Mouse (Mus musculus): ENCODE results near the gene Mcemp1. TPM values are rescaled to one million over a fixed set of nuclear protein-coding genes. Genes with fewer than 3 reads are reported as not detected.

Mcemp1 gene
- polyA plus RNA-seq, 1 experiment from 2014 or later = 0.22 TPM

GRCm38 (mm10) chr8:3648268-3648667, 17.3 kb upstream of the Mcemp1 start:
- 72% methylated on average over 2 of the region's 2 CpGs for WGBS
- no peak for ATAC-seq (replicated peaks)

GRCm38 (mm10) chr8:3648990-3649389, 16.6 kb upstream of the Mcemp1 start:
- no peak overlapping the region for H3K27ac ChIP-seq (replicated peaks)
- no peaks in the 10 kb centered on the region for H3K9me3 ChIP-seq
- no peaks in the 10 kb centered on the region for H3K36me3 ChIP-seq
- no peak overlapping the region for H3K4me3 ChIP-seq
- H3K4me2 ChIP-seq (replicated peaks) = no peak overlapping the region
- ATAC-seq (replicated peaks) = no peak
- WGBS = 43% methylated on average over 1 of the region's 1 CpGs
- no peak overlapping the region for H3K9ac ChIP-seq (replicated peaks)
- no peaks in the 10 kb centered on the region for H3K27me3 ChIP-seq
- H3K4me1 ChIP-seq = no peaks in the 10 kb centered on the region

More at GRCm38 (mm10) chr8:3648268-3648667, 17.3 kb upstream of the Mcemp1 start:
- H3K36me3 ChIP-seq = no peaks in the 10 kb centered on the region
- no peak overlapping the region for H3K9ac ChIP-seq (replicated peaks)
- H3K27me3 ChIP-seq = no peaks in the 10 kb centered on the region
- H3K27ac ChIP-seq (replicated peaks) = no peak overlapping the region
- no peak overlapping the region for H3K4me3 ChIP-seq
- no peak overlapping the region for H3K4me2 ChIP-seq (replicated peaks)
- no peaks in the 10 kb centered on the region for H3K4me1 ChIP-seq
- no peaks in the 10 kb centered on the region for H3K9me3 ChIP-seq

GRCm38 (mm10) chr8:3652845-3653244, 12.7 kb upstream of the Mcemp1 start:
- Histone ChIP-seq H3K36me3 (no peaks in the 10 kb centered on the region), H3K4me2 (replicated peaks) (no peak overlapping the region), H3K9ac (replicated peaks) (no peak overlapping the region), H3K4me3 (no peak overlapping the region), H3K4me1 (0 out of 2 replicates have a peak, but pooled peaks cover 5% of the 10 kb centered on the region), H3K27ac (replicated peaks) (no peak overlapping the region), H3K9me3 (no peaks in the 10 kb centered on the region), H3K27me3 (no peaks in the 10 kb centered on the region)
- ATAC-seq (replicated peaks) = no peak
- 71% methylated on average over 3 of the region's 3 CpGs for WGBS

- H3K36me3 ChIP-seq = no peaks in the 10 kb centered on the region
- no peak for ATAC-seq (replicated peaks)
- H3K9ac ChIP-seq (replicated peaks) = no peak overlapping the region
- H3K4me1 ChIP-seq = 0 out of 2 replicates have a peak, but pooled peaks cover 5% of the 10 kb centered on the region
- 76% methylated on average over 11 of the region's 11 CpGs for whole genome bisulfite sequencing
- no peaks in the 10 kb centered on the region for H3K27me3 ChIP-seq
- no peak overlapping the region for H3K4me3 ChIP-seq
- H3K27ac ChIP-seq (replicated peaks) = no peak overlapping the region
- no peak overlapping the region for H3K4me2 ChIP-seq (replicated peaks)
- no peaks in the 10 kb centered on the region for H3K9me3 ChIP-seq
Measured at GRCm38 (mm10) chr8:3654726-3655508, 10.6 kb upstream of the Mcemp1 start.

- no peak for ATAC-seq (replicated peaks)
- H3K27me3 ChIP-seq = no peaks in the 10 kb centered on the region
- WGBS = 81% methylated on average over 3 of the region's 3 CpGs
- no peaks in the 10 kb centered on the region for H3K9me3 ChIP-seq
- H3K4me2 ChIP-seq (replicated peaks) = no peak within 1 kb of the TSS
- H3K4me3 ChIP-seq = no peak within 1 kb of the TSS
- H3K4me1 ChIP-seq = 0 out of 2 replicates have a peak, but pooled peaks cover 5% of the 10 kb centered on the region
- no peak within 1 kb of the TSS for H3K9ac ChIP-seq (replicated peaks)
- H3K36me3 ChIP-seq = no peaks in the 10 kb centered on the region
- H3K27ac ChIP-seq (replicated peaks) = no peak within 1 kb of the TSS
Measured at GRCm38 (mm10) chr8:3655526-3655925, 10.0 kb upstream of the Mcemp1 start, which contains the start of gene Retn. Gene Retn, plus strand, starts transcription at chr8:3655770.

- WGBS = 20% methylated on average over 7 of the region's 7 CpGs
- no peaks in the 10 kb centered on the region for H3K27me3 ChIP-seq
- no peak overlapping the region for H3K9ac ChIP-seq (replicated peaks)
- no peaks in the 10 kb centered on the region for H3K36me3 ChIP-seq
- H3K9me3 ChIP-seq = no peaks in the 10 kb centered on the region
- H3K4me1 ChIP-seq = 0 out of 2 replicates have a peak, but pooled peaks cover 5% of the 10 kb centered on the region
- no peak overlapping the region for H3K27ac ChIP-seq (replicated peaks)
- no peak overlapping the region for H3K4me2 ChIP-seq (replicated peaks)
- no peak overlapping the region for H3K4me3 ChIP-seq
- ATAC-seq (replicated peaks) = no peak; the same call in 1 of the 2 replicates
Measured at GRCm38 (mm10) chr8:3656725-3657381, 8.7 kb upstream of the Mcemp1 start.

GRCm38 (mm10) chr8:3660889-3661288, 4.7 kb upstream of the Mcemp1 start:
- H3K9ac ChIP-seq (replicated peaks) = no peak overlapping the region
- H3K4me3 ChIP-seq = no peak overlapping the region
- 0 out of 2 replicates have a peak, but pooled peaks cover 5% of the 10 kb centered on the region for H3K4me1 ChIP-seq
- H3K9me3 ChIP-seq = no peaks in the 10 kb centered on the region
- ATAC-seq (replicated peaks) = no peak
- 82% methylated on average over 8 of the region's 8 CpGs for WGBS
- H3K27ac ChIP-seq (replicated peaks) = no peak overlapping the region
- no peak overlapping the region for H3K4me2 ChIP-seq (replicated peaks)
- no peaks in the 10 kb centered on the region for H3K36me3 ChIP-seq
- no peaks in the 10 kb centered on the region for H3K27me3 ChIP-seq

GRCm38 (mm10) chr8:3664405-3664804, 1.1 kb upstream of the Mcemp1 start:
- no peak for ATAC-seq (replicated peaks)
- Histone ChIP-seq H3K9me3 (no peaks in the 10 kb centered on the region), H3K9ac (replicated peaks) (no peak overlapping the region), H3K4me1 (no peaks in the 10 kb centered on the region), H3K27ac (replicated peaks) (no peak overlapping the region), H3K27me3 (no peaks in the 10 kb centered on the region), H3K36me3 (no peaks in the 10 kb centered on the region), H3K4me3 (no peak overlapping the region), H3K4me2 (replicated peaks) (no peak overlapping the region)
- WGBS = 63% methylated on average over 4 of the region's 5 CpGs

GRCm38 (mm10) chr8:3670388-3670787, 4.8 kb downstream of the Mcemp1 start:
- no peak for ATAC-seq (replicated peaks)
- WGBS = 81% methylated on average over 2 of the region's 2 CpGs
- no peak overlapping the region for H3K27ac ChIP-seq (replicated peaks)

GRCm38 (mm10) chr8:3671980-3672491, 6.5 kb downstream of the Mcemp1 start, which contains the start of gene Fcor:
Gene Fcor, minus strand, starts transcription at chr8:3672362.
- peak within 1 kb of the TSS; percentile 56 for H3K4me3 ChIP-seq
- no peaks in the 10 kb centered on the region for H3K36me3 ChIP-seq

More at GRCm38 (mm10) chr8:3670388-3670787, 4.8 kb downstream of the Mcemp1 start:
- Histone ChIP-seq H3K4me3 (no peak overlapping the region), H3K27me3 (no peaks in the 10 kb centered on the region), H3K9ac (replicated peaks) (no peak overlapping the region), H3K4me2 (replicated peaks) (no peak overlapping the region), H3K9me3 (no peaks in the 10 kb centered on the region), H3K36me3 (no peaks in the 10 kb centered on the region), H3K4me1 (peaks cover 6% of the 10 kb centered on the region; the same call in 1 of the 2 replicates)

GRCm38 (mm10) chr8:3674671-3675070, 9.1 kb downstream of the Mcemp1 start:
- Histone ChIP-seq H3K4me2 (replicated peaks) (no peak overlapping the region), H3K27me3 (no peaks in the 10 kb centered on the region), H3K9ac (replicated peaks) (no peak overlapping the region), H3K9me3 (no peaks in the 10 kb centered on the region), H3K4me3 (no peak overlapping the region), H3K4me1 (peaks cover 27% of the 10 kb centered on the region), H3K27ac (replicated peaks) (no peak overlapping the region), H3K36me3 (peaks cover 11% of the 10 kb centered on the region)
- no peak for ATAC-seq (replicated peaks)
- WGBS = 64% methylated on average over 3 of the region's 3 CpGs

More at GRCm38 (mm10) chr8:3671980-3672491, 6.5 kb downstream of the Mcemp1 start, which contains the start of gene Fcor:
- Histone ChIP-seq H3K4me1 (peaks cover 13% of the 10 kb centered on the region), H3K27ac (replicated peaks) (peak within 1 kb of the TSS; percentile 81), H3K9ac (replicated peaks) (peak within 1 kb of the TSS; percentile 54), H3K9me3 (no peaks in the 10 kb centered on the region), H3K4me2 (replicated peaks) (peak within 1 kb of the TSS; percentile 62), H3K27me3 (no peaks in the 10 kb centered on the region)
- ATAC-seq (replicated peaks) = peak; percentile 90
- WGBS = under 1% methylated on average over 23 of the region's 23 CpGs
